Mouse (Mus musculus) E14TG2a.4 (cell line): ENCODE data around the gene Dgat2.

Experiments used
- H3K27me3 ChIP-seq: 2 replicates; pipeline ENCODE4 v1.6.1; 2014; ENCODE audit warnings: low read length, control low read depth; ENCODE audit not compliant: insufficient read depth
- H3K36me3 ChIP-seq: 2 replicates; pipeline ENCODE4 v1.6.1; 2014; ENCODE audit warnings: low read length, control low read depth; ENCODE audit not compliant: insufficient read depth
- H3K4me1 ChIP-seq: replicated peaks from 2 replicates; pipeline ENCODE4 v1.6.1; 2014; ENCODE audit warnings: low read depth, low read length, control low read depth
- H3K4me3 ChIP-seq: replicated peaks from 2 replicates; pipeline ENCODE4 v1.5.1; 2014; ENCODE audit warnings: mild to moderate bottlenecking, low read length
- H3K9me3 ChIP-seq: 2 replicates; pipeline ENCODE4 v1.6.1; 2014; ENCODE audit warnings: low read length, control low read depth
- CTCF ChIP-seq: conservative IDR thresholded peaks from 2 replicates; pipeline ENCODE4 v1.5.1; 2014; ENCODE audit warnings: low read length
- NANOG ChIP-seq: IDR thresholded peaks from 2 replicates; pipeline ENCODE4 v1.6.1; 2014; ENCODE audit warnings: borderline replicate concordance, low read length, mixed read lengths
- POU5F1 ChIP-seq: IDR thresholded peaks from 2 replicates; pipeline ENCODE4 v1.6.1; 2014; ENCODE audit warnings: low read length, borderline replicate concordance

Gene Dgat2

DNA sequence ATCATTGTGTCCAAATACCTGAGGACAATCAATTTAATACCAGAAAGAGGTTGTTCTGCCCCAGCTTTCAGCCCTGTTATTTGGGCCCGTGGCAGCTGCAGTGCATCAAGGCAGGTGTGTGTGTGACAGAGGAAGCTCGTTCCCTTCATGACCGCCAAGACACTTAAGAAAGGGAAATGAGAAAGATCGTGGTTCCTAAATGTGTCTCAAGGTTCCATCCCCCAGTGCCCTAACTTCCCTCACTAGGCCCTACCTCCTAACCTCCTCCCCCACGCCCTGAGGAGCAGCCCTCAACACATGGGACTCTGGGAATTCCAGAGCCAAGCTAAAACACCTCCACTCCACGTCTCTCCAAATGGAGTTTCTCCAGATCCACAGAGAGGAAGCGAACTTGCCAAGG, 35.6 kb downstream of the Dgat2 start:
- peaks cover 13% of the 10 kb centered on the region for H3K4me1 ChIP-seq
- no peaks in the 10 kb centered on the region for H3K36me3 ChIP-seq
- no peaks in the 10 kb centered on the region; the same call in 1 of the 2 replicates for H3K9me3 ChIP-seq
- TF ChIP-seq CTCF = no peak
- no peak for TF ChIP-seq NANOG
- H3K4me3 ChIP-seq = no peak overlapping the region
- peaks cover 10% of the 10 kb centered on the region; the same call in 1 of the 2 replicates for H3K27me3 ChIP-seq

- TF ChIP-seq POU5F1 (no peak), NANOG (no peak), CTCF (no peak)
- Histone ChIP-seq H3K27me3 (peaks cover 10% of the 10 kb centered on the region; the same call in 1 of the 2 replicates), H3K4me1 (peaks cover 17% of the 10 kb centered on the region), H3K9me3 (no peaks in the 10 kb centered on the region; the same call in 1 of the 2 replicates), H3K36me3 (no peaks in the 10 kb centered on the region), H3K4me3 (no peak overlapping the region)
Observed at GRCm38 (mm10) chr7:99146011-99146410, 36.5 kb downstream of the Dgat2 start.

- no peaks in the 10 kb centered on the region for H3K36me3 ChIP-seq
- no peaks in the 10 kb centered on the region for H3K9me3 ChIP-seq
- H3K4me1 ChIP-seq = peaks cover 23% of the 10 kb centered on the region
Observed at GRCm38 (mm10) chr7:99144616-99145015, 37.9 kb downstream of the Dgat2 start.

GRCm38 (mm10) chr7:99143244-99143643, 39.3 kb downstream of the Dgat2 start:
- Histone ChIP-seq H3K9me3 (no peaks in the 10 kb centered on the region), H3K4me3 (no peak overlapping the region)

More at GRCm38 (mm10) chr7:99144616-99145015, 37.9 kb downstream of the Dgat2 start:
- Histone ChIP-seq H3K4me3 (no peak overlapping the region), H3K27me3 (peaks cover 11% of the 10 kb centered on the region)
- TF ChIP-seq NANOG (no peak), CTCF (no peak), POU5F1 (no peak)

DNA sequence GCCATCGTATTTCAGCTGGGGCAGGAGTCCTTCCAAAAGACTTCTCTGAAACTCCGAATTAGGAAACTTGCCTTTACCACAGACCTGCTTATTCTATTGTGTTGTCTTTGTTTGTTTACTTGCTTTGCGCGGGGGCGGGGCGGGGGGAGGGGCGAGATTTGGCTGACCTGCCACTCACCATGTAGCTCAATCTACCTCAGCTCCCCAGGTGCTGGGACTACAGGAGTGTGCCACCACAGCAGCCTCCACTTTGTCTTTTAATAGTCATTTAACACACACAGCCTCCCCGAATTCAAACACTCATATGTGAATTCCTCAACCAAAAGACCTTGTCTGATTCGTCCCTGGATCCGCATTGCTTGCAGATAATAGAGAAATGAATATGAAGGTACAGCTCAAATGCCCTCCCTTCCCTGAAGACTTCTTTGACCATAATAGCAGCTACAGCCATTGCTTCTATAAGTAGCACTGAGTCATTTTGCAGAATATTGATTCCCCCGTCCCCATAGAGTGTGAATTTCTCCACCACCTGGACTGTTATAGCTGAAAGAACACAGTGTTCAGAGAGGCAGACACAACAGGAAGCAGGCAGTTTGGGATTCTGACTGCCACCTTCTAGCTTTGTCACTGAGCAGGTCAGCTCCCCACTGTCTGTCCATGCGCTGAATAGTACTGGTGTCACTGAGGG, 40.5 kb downstream of the Dgat2 start:
- peaks cover 31% of the 10 kb centered on the region for H3K4me1 ChIP-seq
- H3K27me3 ChIP-seq = peaks cover 17% of the 10 kb centered on the region
- H3K36me3 ChIP-seq = no peaks in the 10 kb centered on the region

More at GRCm38 (mm10) chr7:99143244-99143643, 39.3 kb downstream of the Dgat2 start:
- Histone ChIP-seq H3K4me1 (peaks cover 31% of the 10 kb centered on the region), H3K36me3 (no peaks in the 10 kb centered on the region), H3K27me3 (peaks cover 17% of the 10 kb centered on the region)
- TF ChIP-seq POU5F1 = no peak
- TF ChIP-seq CTCF = no peak

DNA sequence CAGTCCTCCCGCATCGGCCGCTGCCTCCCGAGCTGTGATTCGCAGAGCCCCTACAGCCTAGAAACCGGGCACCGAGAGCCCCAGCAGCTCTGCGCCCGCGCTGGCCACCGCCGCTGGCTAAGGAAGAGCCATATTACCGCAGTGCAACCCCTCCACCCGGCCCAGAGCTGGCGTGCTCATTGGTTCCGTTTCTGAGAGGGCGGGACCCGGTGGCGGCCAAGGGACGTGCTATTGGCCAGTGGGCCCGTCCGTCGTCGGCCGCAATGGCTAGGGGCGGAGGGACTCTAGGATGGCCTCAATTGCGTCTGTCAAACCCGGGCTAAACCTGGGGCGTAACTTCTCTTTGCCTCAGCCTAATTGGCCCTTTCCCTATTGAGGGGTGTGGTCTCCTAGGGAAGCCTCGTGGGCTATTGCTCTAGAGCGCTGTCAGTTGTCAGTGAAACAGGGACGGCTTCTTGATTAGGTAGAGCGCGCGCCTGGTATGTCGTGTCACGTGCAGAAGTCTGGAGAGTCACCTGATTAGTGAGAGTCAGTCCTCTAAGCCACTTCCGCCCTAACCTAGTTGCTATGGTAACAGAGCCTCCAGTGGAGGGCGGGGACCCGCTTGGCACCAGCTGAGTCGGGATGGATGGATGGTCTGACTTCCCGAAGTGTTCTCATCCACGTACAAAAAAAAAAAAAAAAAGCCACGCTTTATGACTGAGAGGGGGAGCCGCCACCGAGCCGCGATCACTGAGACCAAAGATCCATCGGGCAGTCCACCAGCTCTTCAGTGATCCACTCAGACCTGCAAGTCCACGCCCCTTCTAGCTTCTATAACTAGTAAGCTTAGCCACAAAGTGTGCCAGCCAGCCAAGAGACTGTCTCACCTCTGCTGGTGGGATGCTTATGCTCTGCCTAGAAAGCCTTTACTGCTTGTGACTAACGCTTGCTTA, 41.3 kb downstream of the Dgat2 start, which contains the start of gene Uvrag:
Uvrag (minus strand) TSS at position 158 of the 935 bp plus-strand sequence.
- peaks cover 17% of the 10 kb centered on the region for H3K27me3 ChIP-seq
- H3K4me1 ChIP-seq = peaks cover 35% of the 10 kb centered on the region
- TF ChIP-seq POU5F1 (no peak), NANOG (no peak), CTCF (no peak)
- no peaks in the 10 kb centered on the region for H3K9me3 ChIP-seq
- H3K4me3 ChIP-seq = peak within 1 kb of the TSS; percentile 99
- no peaks in the 10 kb centered on the region for H3K36me3 ChIP-seq

More for the DNA sequence above, 40.5 kb downstream of the Dgat2 start:
- Histone ChIP-seq H3K9me3 (no peaks in the 10 kb centered on the region), H3K4me3 (peak overlapping the region; percentile 99)
- no peak for TF ChIP-seq CTCF
- TF ChIP-seq POU5F1 = no peak
- no peak for TF ChIP-seq NANOG

DNA sequence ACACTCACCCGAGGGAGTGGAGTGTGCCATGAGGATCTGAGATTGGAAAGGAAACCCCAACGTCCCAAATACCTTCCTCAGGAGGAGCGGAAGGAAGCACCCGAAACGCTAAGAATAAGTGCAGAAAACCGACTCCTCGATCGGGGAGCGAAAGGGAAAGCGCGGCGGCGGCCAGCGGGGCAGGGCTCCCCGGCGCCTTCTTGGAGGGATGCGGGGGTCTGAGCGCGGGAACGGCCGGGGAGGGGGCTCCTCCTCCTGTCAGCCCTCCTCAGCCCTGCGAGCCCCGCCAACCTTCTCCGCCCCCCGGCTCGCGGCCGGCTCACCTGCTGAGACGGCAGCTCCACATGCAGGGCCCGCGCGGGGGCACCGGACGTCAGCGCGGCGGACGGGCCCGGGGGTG, 42.0 kb downstream of the Dgat2 start:
- Histone ChIP-seq H3K36me3 (no peaks in the 10 kb centered on the region), H3K27me3 (peaks cover 17% of the 10 kb centered on the region), H3K4me3 (peak overlapping the region; percentile 99), H3K9me3 (no peaks in the 10 kb centered on the region), H3K4me1 (peaks cover 33% of the 10 kb centered on the region)
- TF ChIP-seq NANOG (no peak), POU5F1 (no peak), CTCF (no peak)

DNA sequence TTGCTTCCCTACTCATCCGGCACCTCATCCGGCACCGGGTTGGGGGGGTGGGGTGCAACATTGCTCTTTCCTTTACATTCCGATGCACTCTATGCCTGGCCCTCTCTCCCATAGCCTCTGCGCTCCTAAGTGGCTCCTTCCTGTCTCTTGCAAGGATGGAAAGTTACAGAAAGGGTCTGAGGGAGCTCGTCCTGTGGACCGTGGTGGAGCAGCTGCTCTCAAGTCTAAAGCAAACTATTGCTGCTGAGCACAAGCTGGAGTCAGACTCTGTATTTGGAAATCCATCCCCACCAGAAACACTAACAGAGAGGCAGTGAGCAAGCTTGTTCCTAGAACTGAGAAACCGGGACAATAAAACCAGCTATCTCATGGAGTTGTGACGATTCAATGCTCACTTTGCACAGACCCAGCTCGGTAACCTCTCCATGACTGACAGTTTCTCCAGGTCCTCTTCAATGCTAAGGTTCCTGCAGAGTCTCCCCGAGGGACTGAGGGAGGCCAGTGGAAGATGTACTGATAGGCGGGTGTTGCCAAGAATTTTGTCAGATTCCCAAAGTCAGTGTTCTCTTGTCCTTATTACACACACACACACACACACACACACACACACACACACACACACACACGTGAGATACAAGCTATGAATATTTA, 42.6 kb downstream of the Dgat2 start:
- Histone ChIP-seq H3K4me1 (peaks cover 32% of the 10 kb centered on the region), H3K27me3 (peaks cover 17% of the 10 kb centered on the region), H3K9me3 (no peaks in the 10 kb centered on the region), H3K36me3 (no peaks in the 10 kb centered on the region), H3K4me3 (peak overlapping the region; percentile 99)
- TF ChIP-seq POU5F1 (no peak), NANOG (no peak), CTCF (no peak)
